Mouse (Mus musculus) neural tube, embryonic 14.5 days (tissue): ENCODE data around the gene Prdx2. TPM values are rescaled to one million over a fixed set of nuclear protein-coding genes. Genes with fewer than 3 reads are reported as not detected.

ENCODE experiments used
- ATAC-seq: fragments of 200-750 bp; cut with Nextera tagmentation; 2 replicates; pipeline ENCODE4 v1.8.0; 2017; ENCODE audit warnings: low read depth, mild to moderate bottlenecking, moderate TSS enrichment, moderate library complexity
- H3K27ac ChIP-seq: fragments of 300-500 bp; sonication (generic); 2 replicates; pipeline ENCODE4 v1.5.1; 2014; ENCODE audit warnings: low read depth, mild to moderate bottlenecking, control low read depth, low read length, moderate library complexity, mixed read lengths
- H3K27me3 ChIP-seq: fragments of 300-500 bp; sonication (generic); 2 replicates; pipeline ENCODE4 v1.6.1; 2014; ENCODE audit warnings: low read length; ENCODE audit not compliant: control insufficient read depth, insufficient read depth
- H3K36me3 ChIP-seq: fragments of 300-500 bp; sonication (generic); 2 replicates; pipeline ENCODE4 v1.6.1; 2014; ENCODE audit warnings: low read length, mixed read lengths; ENCODE audit not compliant: control insufficient read depth, insufficient read depth
- H3K4me1 ChIP-seq: fragments of 300-500 bp; sonication (generic); 2 replicates; pipeline ENCODE4 v1.6.1; 2014; ENCODE audit warnings: low read length; ENCODE audit not compliant: control insufficient read depth, insufficient read depth
- H3K4me2 ChIP-seq: fragments of 300-500 bp; sonication (generic); 2 replicates; pipeline ENCODE4 v1.6.1; 2014; ENCODE audit warnings: mild to moderate bottlenecking, low read depth, low read length, control low read depth
- H3K4me3 ChIP-seq: fragments of 300-500 bp; sonication (generic); 2 replicates; pipeline ENCODE4 v1.5.1; 2014; ENCODE audit warnings: low read depth, low read length, control low read depth, mixed read lengths
- H3K9ac ChIP-seq: fragments of 300-500 bp; sonication (generic); replicated peaks from 2 replicates; pipeline ENCODE4 v1.6.1; 2014; ENCODE audit warnings: low read depth, mild to moderate bottlenecking, control low read depth, low read length, mixed read lengths
- H3K9me3 ChIP-seq: fragments of 300-500 bp; sonication (generic); 2 replicates; pipeline ENCODE4 v1.6.1; 2016; ENCODE audit warnings: low read length; ENCODE audit not compliant: control insufficient read depth
- WGBS: fragments of 180-500 bp; shearing (Covaris S2); extraction: QIAGEN DNeasy Blood & Tissue Kit; methylation state at CpG from one replicate; pipeline ENCODE4 v1.1.7; 2014; 5-methylcytosine and 5-hydroxymethylcytosine counted together
- polyA plus RNA-seq: library from polyadenylated mRNA; unstranded; fragments of >200 nt; fragmentation: Nextera tagmentation; extraction: Ambion mirVana; gene quantifications from 2 replicates; pipeline ENCODE4 v1.2.1, GENCODE M21; 2014

Gene Prdx2
- polyA plus RNA-seq, 1 experiment from 2014 or later: 1,252 TPM

- Histone ChIP-seq H3K9ac (no peak overlapping the region), H3K27me3 (no peaks in the 10 kb centered on the region), H3K9me3 (no peaks in the 10 kb centered on the region), H3K4me3 (no peak overlapping the region), H3K36me3 (0 out of 2 replicates have a peak, but pooled peaks cover 3% of the 10 kb centered on the region), H3K4me2 (peak overlapping the region; percentile 17; the same call in 1 of the 2 replicates), H3K27ac (no peak overlapping the region), H3K4me1 (no peaks in the 10 kb centered on the region)
- WGBS: 2% methylated on average over 19 of the region's 19 CpGs
- peak; percentile 82 for ATAC-seq
Measured at GRCm38 (mm10) chr8:84997649-84998295, 28.4 kb downstream of the Prdx2 start.

GRCm38 (mm10) chr8:85007686-85008085, 38.3 kb downstream of the Prdx2 start:
- no peak overlapping the region for H3K9ac ChIP-seq
- H3K36me3 ChIP-seq: 0 out of 2 replicates have a peak, but pooled peaks cover 2% of the 10 kb centered on the region
- H3K4me2 ChIP-seq: no peak overlapping the region
- H3K4me1 ChIP-seq: no peaks in the 10 kb centered on the region
- H3K27ac ChIP-seq: no peak overlapping the region
- ATAC-seq: no peak
- peaks cover 4% of the 10 kb centered on the region; the same call in 1 of the 2 replicates for H3K27me3 ChIP-seq
- WGBS: 11% methylated on average over 25 of the region's 25 CpGs
- H3K4me3 ChIP-seq: no peak overlapping the region
- no peaks in the 10 kb centered on the region for H3K9me3 ChIP-seq

- no peak overlapping the region for H3K9ac ChIP-seq
Measured at GRCm38 (mm10) chr8:85011242-85011641, 41.9 kb downstream of the Prdx2 start.

GRCm38 (mm10) chr8:85013230-85013840, 43.9 kb downstream of the Prdx2 start:
- ATAC-seq: peak; percentile 80
- H3K27me3 ChIP-seq: peaks cover 8% of the 10 kb centered on the region; the same call in 1 of the 2 replicates

More at GRCm38 (mm10) chr8:85011242-85011641, 41.9 kb downstream of the Prdx2 start:
- no peak for ATAC-seq
- no peak overlapping the region for H3K4me2 ChIP-seq
- H3K9me3 ChIP-seq: no peaks in the 10 kb centered on the region
- 18% methylated on average over 28 of the region's 28 CpGs for WGBS
- no peak overlapping the region for H3K27ac ChIP-seq
- H3K4me1 ChIP-seq: no peaks in the 10 kb centered on the region
- peaks cover 8% of the 10 kb centered on the region; the same call in 1 of the 2 replicates for H3K27me3 ChIP-seq
- no peaks in the 10 kb centered on the region for H3K36me3 ChIP-seq
- no peak overlapping the region for H3K4me3 ChIP-seq

GRCm38 (mm10) chr8:85014431-85014830, 45.0 kb downstream of the Prdx2 start, which contains the start of gene Best2:
Gene Best2 (minus strand): TSS chr8:85014531.
- Histone ChIP-seq H3K9me3 (no peaks in the 10 kb centered on the region), H3K27ac (no peak within 1 kb of the TSS), H3K9ac (peak within 1 kb of the TSS; percentile 50), H3K36me3 (peaks cover 23% of the 10 kb centered on the region), H3K27me3 (peaks cover 8% of the 10 kb centered on the region; the same call in 1 of the 2 replicates), H3K4me3 (peak within 1 kb of the TSS; percentile 30), H3K4me1 (no peaks in the 10 kb centered on the region), H3K4me2 (peak within 1 kb of the TSS; percentile 54)
- WGBS: 51% methylated on average over 2 of the region's 2 CpGs
- ATAC-seq: no peak

More at GRCm38 (mm10) chr8:85013230-85013840, 43.9 kb downstream of the Prdx2 start:
- Histone ChIP-seq H3K27ac (no peak overlapping the region), H3K4me1 (no peaks in the 10 kb centered on the region), H3K36me3 (peaks cover 12% of the 10 kb centered on the region; the same call in 1 of the 2 replicates), H3K4me2 (peak overlapping the region; percentile 54), H3K9me3 (no peaks in the 10 kb centered on the region), H3K9ac (peak overlapping the region; percentile 50), H3K4me3 (peak overlapping the region; percentile 30)
- WGBS: 5% methylated on average over 25 of the region's 26 CpGs

GRCm38 (mm10) chr8:85016724-85017123, 47.3 kb downstream of the Prdx2 start:
- Histone ChIP-seq H3K4me1 (no peaks in the 10 kb centered on the region), H3K9ac (no peak overlapping the region), H3K36me3 (peaks cover 32% of the 10 kb centered on the region), H3K9me3 (no peaks in the 10 kb centered on the region), H3K27ac (no peak overlapping the region), H3K27me3 (peaks cover 4% of the 10 kb centered on the region; the same call in 1 of the 2 replicates), H3K4me3 (no peak overlapping the region), H3K4me2 (no peak overlapping the region)
- no peak for ATAC-seq
- WGBS: 74% methylated on average over 10 of the region's 10 CpGs

GRCm38 (mm10) chr8:85017209-85017608, 47.8 kb downstream of the Prdx2 start:
- H3K36me3 ChIP-seq: peaks cover 35% of the 10 kb centered on the region

GRCm38 (mm10) chr8:85021514-85022055, 52.2 kb downstream of the Prdx2 start:
- Histone ChIP-seq H3K36me3 (peaks cover 47% of the 10 kb centered on the region), H3K9ac (no peak overlapping the region), H3K27me3 (no peaks in the 10 kb centered on the region), H3K4me1 (peaks cover 12% of the 10 kb centered on the region; the same call in 1 of the 2 replicates), H3K4me2 (no peak overlapping the region), H3K9me3 (no peaks in the 10 kb centered on the region), H3K27ac (no peak overlapping the region), H3K4me3 (no peak overlapping the region)
- 95% methylated on average over 3 of the region's 3 CpGs for WGBS
- no peak for ATAC-seq

More at GRCm38 (mm10) chr8:85017209-85017608, 47.8 kb downstream of the Prdx2 start:
- no peak overlapping the region for H3K4me3 ChIP-seq
- WGBS: 62% methylated on average over 5 of the region's 5 CpGs
- H3K27me3 ChIP-seq: peaks cover 4% of the 10 kb centered on the region; the same call in 1 of the 2 replicates
- no peaks in the 10 kb centered on the region for H3K9me3 ChIP-seq
- H3K9ac ChIP-seq: no peak overlapping the region
- H3K27ac ChIP-seq: no peak overlapping the region
- no peak for ATAC-seq
- H3K4me2 ChIP-seq: no peak overlapping the region
- no peaks in the 10 kb centered on the region for H3K4me1 ChIP-seq
